Mouse (Mus musculus) ES-E14 (cell line): ENCODE data around the gene Nvl. TPM values are rescaled to one million over a fixed set of nuclear protein-coding genes. Genes with fewer than 3 reads are reported as not detected.

ENCODE experiments used
- DNase-seq: peaks from one replicate; pipeline ENCODE4 v3.0.0-alpha.2; 2013; ENCODE audit warnings: low read depth, low spot score
- H3K27ac ChIP-seq: 2 replicates; pipeline ENCODE4 v1.5.1; 2012; ENCODE audit warnings: low read depth, mild to moderate bottlenecking, low read length, moderate library complexity, mixed read lengths; ENCODE audit not compliant: poor library complexity, insufficient read depth, severe bottlenecking
- H3K36me3 ChIP-seq: 2 replicates; pipeline ENCODE4 v1.6.1; 2012; ENCODE audit warnings: mild to moderate bottlenecking, low read length, moderate library complexity, mixed read lengths; ENCODE audit not compliant: control insufficient read depth, poor library complexity, insufficient read depth, severe bottlenecking
- H3K4me1 ChIP-seq, 2 experiments: fragments of 150-350 bp in 1 of 2; sonication (generic) in 1 of 2; 2 replicates each; pipeline ENCODE4 v1.6.1; 2012; ENCODE audit warnings: low read length in 2 of 2, mild to moderate bottlenecking in 1 of 2, mixed read lengths in 1 of 2; ENCODE audit not compliant: control insufficient read depth in 2 of 2, insufficient read depth in 2 of 2, poor library complexity in 1 of 2
- H3K4me3 ChIP-seq, 2 experiments: fragments of 150-350 bp in 1 of 2; sonication (generic) in 1 of 2; 2 replicates each; pipeline ENCODE4 v1.5.1; 2012; ENCODE audit warnings: low read length in 2 of 2, low read depth in 1 of 2, mild to moderate bottlenecking in 1 of 2, mixed read lengths in 1 of 2; ENCODE audit not compliant: insufficient read depth in 1 of 2, poor library complexity in 1 of 2, severe bottlenecking in 1 of 2
- H3K9ac ChIP-seq: 2 replicates; pipeline ENCODE4 v1.6.1; 2012; ENCODE audit warnings: low read depth, mild to moderate bottlenecking, low read length, mixed read lengths; ENCODE audit not compliant: poor library complexity, insufficient read depth, severe bottlenecking
- H3K9me3 ChIP-seq: fragments of 150-350 bp; sonication (generic); 2 replicates; pipeline ENCODE4 v1.6.1; 2012; ENCODE audit warnings: low read depth, mild to moderate bottlenecking, low read length; ENCODE audit not compliant: control insufficient read depth, insufficient read depth
- CHD2 ChIP-seq: IDR thresholded peaks from 2 replicates; pipeline ENCODE4 v1.6.1; 2014; ENCODE audit warnings: mild to moderate bottlenecking, low read depth, low read length, inconsistent platforms
- HCFC1 ChIP-seq: IDR thresholded peaks from 2 replicates; pipeline ENCODE4 v1.6.1; 2012; ENCODE audit warnings: low read length, inconsistent platforms, borderline replicate concordance; ENCODE audit not compliant: insufficient read depth
- MAFK ChIP-seq: IDR thresholded peaks from 2 replicates; pipeline ENCODE4 v1.6.1; 2014; ENCODE audit warnings: mild to moderate bottlenecking, low read depth, low read length, inconsistent platforms; ENCODE audit not compliant: insufficient read depth
- ZC3H11A ChIP-seq: IDR thresholded peaks from 2 replicates; pipeline ENCODE4 v1.6.1; 2012; ENCODE audit warnings: low read depth, mild to moderate bottlenecking, inconsistent platforms, low read length, borderline replicate concordance
- ZNF384 ChIP-seq: IDR thresholded peaks from 2 replicates; pipeline ENCODE4 v1.6.1; 2012; ENCODE audit warnings: low read depth, low read length, inconsistent platforms
- in situ Hi-C, 2 experiments: fragments of 600-800 bp; cut with MboI; formaldehyde crosslinking; loops; one replicate each; pipeline ENCODE4 v1.15.1; 2025; ENCODE audit warnings: low sequenced_read_pairs in 2 of 2, inconsistent platforms in 1 of 2; ENCODE audit not compliant: unreplicated experiment in 2 of 2
- total RNA-seq: library from RNA; depleted of rRNA; stranded (reverse); fragments of 300-350 nt; gene quantifications from 2 replicates; pipeline ENCODE4 v1.2.3, GENCODE M21; 2012

Nvl gene
- total RNA-seq, 1 experiment: 44.5 TPM

- no peaks in the 10 kb centered on the region for H3K9me3 ChIP-seq
- H3K4me3 ChIP-seq: peak overlapping the region; percentile 83 to 95
- peaks cover 2 to 7% of the 10 kb centered on the region in 2 experiments; a peak in 1 of 4 replicates for H3K4me1 ChIP-seq
- peak overlapping the region; percentile 94 for H3K9ac ChIP-seq
- in situ Hi-C loops: loop anchor here in 1 of 2 experiments (25.0 kb wide), 1 partner anchor 556 kb away; no protein-coding TSS in a partner anchor
- H3K27ac ChIP-seq: peak overlapping the region; percentile 79; the same call in 1 of the 2 replicates
- H3K36me3 ChIP-seq: peaks cover 7% of the 10 kb centered on the region
- TF ChIP-seq ZNF384 (no peak), ZC3H11A (no peak)
- DNase-seq: no peak
Observed at GRCm38 (mm10) chr1:181143609-181143949, 425 bp downstream of the Nvl start.

GRCm38 (mm10) chr1:181138730-181139129 lies 5.3 kb downstream of the Nvl start:
- Histone ChIP-seq H3K4me1 (peaks cover 2 to 3% of the 10 kb centered on the region in 2 experiments; a peak in 1 of 4 replicates), H3K27ac (no peak overlapping the region), H3K9me3 (no peaks in the 10 kb centered on the region), H3K9ac (no peak overlapping the region), H3K36me3 (peaks cover 21% of the 10 kb centered on the region), H3K4me3 (no peak overlapping the region)
- in situ Hi-C loops: loop anchor here in 1 of 2 experiments (5.0 to 25.0 kb wide), 2 partner anchors 36 to 551 kb away; no protein-coding TSS in a partner anchor
- no peak for TF ChIP-seq MAFK
- TF ChIP-seq ZC3H11A: no peak
- no peak for TF ChIP-seq HCFC1
- no peak for DNase-seq

GRCm38 (mm10) chr1:181131915-181132314 lies 12.1 kb downstream of the Nvl start:
- in situ Hi-C loops: loop anchor here in 1 of 2 experiments (25.0 kb wide), 1 partner anchor 545 kb away; no protein-coding TSS in a partner anchor
- Histone ChIP-seq H3K9me3 (no peaks in the 10 kb centered on the region), H3K9ac (no peak overlapping the region), H3K4me3 (no peak overlapping the region), H3K4me1 (no peaks in the 10 kb centered on the region), H3K27ac (no peak overlapping the region), H3K36me3 (peaks cover 41% of the 10 kb centered on the region)
- no peak for DNase-seq
- no peak for TF ChIP-seq ZNF384
- no peak for TF ChIP-seq HCFC1
- TF ChIP-seq CHD2: no peak
- TF ChIP-seq ZC3H11A: no peak
- no peak for TF ChIP-seq MAFK

GRCm38 (mm10) chr1:181126766-181127165 lies 17.2 kb downstream of the Nvl start:
- Histone ChIP-seq H3K36me3 (peaks cover 36% of the 10 kb centered on the region), H3K9ac (no peak overlapping the region), H3K9me3 (no peaks in the 10 kb centered on the region), H3K4me1 (no peaks in the 10 kb centered on the region), H3K4me3 (no peak overlapping the region), H3K27ac (no peak overlapping the region)
- no peak for TF ChIP-seq ZC3H11A
- in situ Hi-C loops: loop anchor here in 1 of 2 experiments (25.0 kb wide), 1 partner anchor 539 kb away; no protein-coding TSS in a partner anchor
- DNase-seq: no peak

- no peak overlapping the region for H3K4me3 ChIP-seq
- in situ Hi-C loops: loop anchor here in 1 of 2 experiments (25.0 kb wide), 1 partner anchor 539 kb away; no protein-coding TSS in a partner anchor
- H3K36me3 ChIP-seq: peaks cover 33% of the 10 kb centered on the region
- H3K4me1 ChIP-seq: no peaks in the 10 kb centered on the region
- no peak overlapping the region for H3K27ac ChIP-seq
- no peak for TF ChIP-seq ZNF384
- TF ChIP-seq HCFC1: no peak
- no peak for TF ChIP-seq MAFK
- no peak for TF ChIP-seq ZC3H11A
- no peak for TF ChIP-seq CHD2
- no peak overlapping the region for H3K9ac ChIP-seq
- no peak for DNase-seq
- no peaks in the 10 kb centered on the region for H3K9me3 ChIP-seq
Observed at GRCm38 (mm10) chr1:181125916-181126315, 18.1 kb downstream of the Nvl start.
